Mouse (Mus musculus): ENCODE results near the gene Slc44a2. TPM values are rescaled to one million over a fixed set of nuclear protein-coding genes. Genes with fewer than 3 reads are reported as not detected.
"Not testable (repeated sequence)": the region's sequence is repeated elsewhere in the genome, so short reads cannot be mapped to it uniquely, and the experiment has no call there.

The Slc44a2 gene
- polyA plus RNA-seq, 1 experiment from 2014 or later: 89.1 TPM

GRCm38 (mm10) chr9:21311695-21312094 lies 8.8 kb upstream of the Slc44a2 start:
- Histone ChIP-seq H3K4me3 (replicated peaks) (peak overlapping the region; percentile 50), H3K27ac (0 out of 2 replicates have a peak overlapping the region, but pooled peaks have one; percentile 35), H3K9me3 (no peaks in the 10 kb centered on the region), H3K9ac (peak overlapping the region; percentile 30; the same call in 1 of the 2 replicates), H3K36me3 (no peaks in the 10 kb centered on the region), H3K4me1 (peaks cover 2% of the 10 kb centered on the region; the same call in 1 of the 2 replicates), H3K27me3 (replicated peaks) (peaks cover 12% of the 10 kb centered on the region), H3K4me2 (peak overlapping the region; percentile 45)
- 24% methylated on average over 7 of the region's 7 CpGs for WGBS
- ATAC-seq (ENCODE audit: insufficient read depth, low FRiP score, low read depth): no peak

GRCm38 (mm10) chr9:21312134-21312533 lies 8.4 kb upstream of the Slc44a2 start, which contains the start of gene Ap1m2:
Gene Ap1m2, minus strand, starts transcription at chr9:21312337.
- WGBS: 8% methylated on average over 35 of the region's 35 CpGs
- peak within 1 kb of the TSS; percentile 30; the same call in 1 of the 2 replicates for H3K9ac ChIP-seq
- H3K9me3 ChIP-seq: no peaks in the 10 kb centered on the region
- peak within 1 kb of the TSS; percentile 45 for H3K4me2 ChIP-seq
- ATAC-seq (ENCODE audit: insufficient read depth, low FRiP score, low read depth): peak; percentile 53; the same call in 1 of the 2 replicates
- 0 out of 2 replicates have a peak within 1 kb of the TSS, but pooled peaks have one; percentile 35 for H3K27ac ChIP-seq
- H3K27me3 ChIP-seq (replicated peaks): peaks cover 12% of the 10 kb centered on the region
- H3K4me1 ChIP-seq: peaks cover 2% of the 10 kb centered on the region; the same call in 1 of the 2 replicates
- H3K36me3 ChIP-seq: no peaks in the 10 kb centered on the region
- H3K4me3 ChIP-seq (replicated peaks): peak within 1 kb of the TSS; percentile 50

- Histone ChIP-seq H3K27me3 (replicated peaks) (peaks cover 12% of the 10 kb centered on the region), H3K9me3 (no peaks in the 10 kb centered on the region), H3K27ac (no peak overlapping the region), H3K4me3 (replicated peaks) (no peak overlapping the region), H3K4me1 (peaks cover 2% of the 10 kb centered on the region; the same call in 1 of the 2 replicates), H3K36me3 (no peaks in the 10 kb centered on the region), H3K4me2 (no peak overlapping the region), H3K9ac (no peak overlapping the region)
- peak; percentile 68; the same call in 1 of the 2 replicates for ATAC-seq (ENCODE audit: insufficient read depth, low FRiP score, low read depth)
- 8% methylated on average over 11 of the region's 11 CpGs for WGBS
These were observed 7.1 kb upstream of the Slc44a2 start for GRCm38 (mm10) chr9:21313394-21313793.

- no peak overlapping the region for H3K9ac ChIP-seq
- no peak overlapping the region for H3K4me3 ChIP-seq (replicated peaks)
- peaks cover 12% of the 10 kb centered on the region for H3K27me3 ChIP-seq (replicated peaks)
- H3K36me3 ChIP-seq: no peaks in the 10 kb centered on the region
- ATAC-seq (ENCODE audit: insufficient read depth, low FRiP score, low read depth): no peak
- 84% methylated on average over 9 of the region's 9 CpGs for WGBS
- no peaks in the 10 kb centered on the region for H3K9me3 ChIP-seq
- no peak overlapping the region for H3K4me2 ChIP-seq
- H3K4me1 ChIP-seq: peaks cover 2% of the 10 kb centered on the region; the same call in 1 of the 2 replicates
- H3K27ac ChIP-seq: no peak overlapping the region
These were observed 5.9 kb upstream of the Slc44a2 start for GRCm38 (mm10) chr9:21314367-21315140.

- ATAC-seq (ENCODE audit: insufficient read depth, low FRiP score, low read depth): no peak
- Histone ChIP-seq H3K36me3 (no peaks in the 10 kb centered on the region), H3K27me3 (replicated peaks) (peaks cover 12% of the 10 kb centered on the region), H3K4me3 (replicated peaks) (no peak overlapping the region), H3K27ac (no peak overlapping the region), H3K4me2 (no peak overlapping the region), H3K4me1 (peaks cover 2% of the 10 kb centered on the region; the same call in 1 of the 2 replicates), H3K9ac (no peak overlapping the region), H3K9me3 (no peaks in the 10 kb centered on the region)
- 62% methylated on average over 5 of the region's 5 CpGs for WGBS
These were observed 5.1 kb upstream of the Slc44a2 start for GRCm38 (mm10) chr9:21315421-21315820.

- H3K4me1 ChIP-seq: peaks cover 7% of the 10 kb centered on the region
- H3K27me3 ChIP-seq (replicated peaks): peaks cover 11% of the 10 kb centered on the region
- no peak overlapping the region for H3K9ac ChIP-seq
- no peak overlapping the region for H3K27ac ChIP-seq
- WGBS: 74% methylated on average over 7 of the region's 7 CpGs
- H3K36me3 ChIP-seq: no peaks in the 10 kb centered on the region
- no peak overlapping the region for H3K4me2 ChIP-seq
- no peak overlapping the region for H3K4me3 ChIP-seq (replicated peaks)
- ATAC-seq (ENCODE audit: insufficient read depth, low FRiP score, low read depth): no peak
- no peaks in the 10 kb centered on the region for H3K9me3 ChIP-seq
These were observed 3.8 kb upstream of the Slc44a2 start for GRCm38 (mm10) chr9:21316696-21317095.

GRCm38 (mm10) chr9:21318792-21319191 lies 1.7 kb upstream of the Slc44a2 start:
- Histone ChIP-seq H3K4me1 (peaks cover 10% of the 10 kb centered on the region), H3K4me3 (replicated peaks) (no peak overlapping the region), H3K9ac (no peak overlapping the region), H3K4me2 (no peak overlapping the region), H3K27me3 (replicated peaks) (no peaks in the 10 kb centered on the region), H3K27ac (no peak overlapping the region), H3K9me3 (no peaks in the 10 kb centered on the region), H3K36me3 (no peaks in the 10 kb centered on the region)
- WGBS: 85% methylated on average over 6 of the region's 6 CpGs
- no peak for ATAC-seq (ENCODE audit: insufficient read depth, low FRiP score, low read depth)

GRCm38 (mm10) chr9:21319503-21319902 lies 995 bp upstream of the Slc44a2 start:
- Histone ChIP-seq H3K27me3 (replicated peaks) (no peaks in the 10 kb centered on the region), H3K9me3 (no peaks in the 10 kb centered on the region), H3K4me3 (replicated peaks) (no peak overlapping the region), H3K4me1 (peaks cover 10% of the 10 kb centered on the region), H3K9ac (no peak overlapping the region), H3K36me3 (no peaks in the 10 kb centered on the region), H3K27ac (no peak overlapping the region), H3K4me2 (no peak overlapping the region)
- 88% methylated on average over 4 of the region's 4 CpGs for WGBS
- ATAC-seq (ENCODE audit: insufficient read depth, low FRiP score, low read depth): no peak

GRCm38 (mm10) chr9:21320280-21320618 lies 249 bp upstream of the Slc44a2 start:
- Histone ChIP-seq H3K4me2 (peak overlapping the region; percentile 79), H3K4me1 (peaks cover 10% of the 10 kb centered on the region), H3K36me3 (no peaks in the 10 kb centered on the region), H3K9ac (no peak overlapping the region), H3K9me3 (no peaks in the 10 kb centered on the region), H3K27ac (no peak overlapping the region), H3K27me3 (replicated peaks) (no peaks in the 10 kb centered on the region), H3K4me3 (replicated peaks) (peak overlapping the region; percentile 66)
- ATAC-seq (ENCODE audit: insufficient read depth, low FRiP score, low read depth): no peak
- WGBS: 24% methylated on average over 4 of the region's 4 CpGs

GRCm38 (mm10) chr9:21321513-21321835 lies 976 bp downstream of the Slc44a2 start:
- peaks cover 10% of the 10 kb centered on the region for H3K4me1 ChIP-seq
- ATAC-seq (ENCODE audit: insufficient read depth, low FRiP score, low read depth): no peak
- peak overlapping the region; percentile 79 for H3K4me2 ChIP-seq
- H3K27ac ChIP-seq: 0 out of 2 replicates have a peak overlapping the region, but pooled peaks have one; percentile 26
- H3K4me3 ChIP-seq (replicated peaks): peak overlapping the region; percentile 66
- 12% methylated on average over 6 of the region's 6 CpGs for WGBS
- H3K27me3 ChIP-seq (replicated peaks): no peaks in the 10 kb centered on the region
- H3K9me3 ChIP-seq: no peaks in the 10 kb centered on the region
- peak overlapping the region; percentile 47; the same call in 1 of the 2 replicates for H3K9ac ChIP-seq
- no peaks in the 10 kb centered on the region for H3K36me3 ChIP-seq

GRCm38 (mm10) chr9:21322211-21322916 lies 1.9 kb downstream of the Slc44a2 start:
- Histone ChIP-seq H3K36me3 (no peaks in the 10 kb centered on the region), H3K27ac (0 out of 2 replicates have a peak overlapping the region, but pooled peaks have one; percentile 26), H3K27me3 (replicated peaks) (no peaks in the 10 kb centered on the region), H3K4me2 (peak overlapping the region; percentile 79), H3K4me1 (peaks cover 10% of the 10 kb centered on the region), H3K9ac (no peak overlapping the region), H3K9me3 (no peaks in the 10 kb centered on the region), H3K4me3 (replicated peaks) (peak overlapping the region; percentile 66; the same call in 1 of the 2 replicates)
- 79% methylated on average over 19 of the region's 19 CpGs for WGBS
- ATAC-seq (ENCODE audit: insufficient read depth, low FRiP score, low read depth): no peak

- H3K27me3 ChIP-seq (replicated peaks); H3K36me3 ChIP-seq; H3K9ac ChIP-seq; H3K4me3 ChIP-seq (replicated peaks); H3K4me2 ChIP-seq; ATAC-seq (ENCODE audit: insufficient read depth, low FRiP score, low read depth); H3K9me3 ChIP-seq; H3K27ac ChIP-seq: not testable (repeated sequence)
- H3K4me1 ChIP-seq: peaks cover 10% of the 10 kb centered on the region
- 84% methylated on average over 8 of the region's 8 CpGs for WGBS
These were observed 2.4 kb downstream of the Slc44a2 start for GRCm38 (mm10) chr9:21322917-21323297.
